21 mouse cellular contexts compared by ENCODE assay signal in genomic region chr16:17732021-17732420, GRCm38 (mm10). TPM values are rescaled to one million over a fixed set of nuclear protein-coding genes. Genes with fewer than 3 reads are reported as not detected.
DNase-seq lines count a peak whose midpoint lies in the region; ATAC-seq and TF ChIP-seq lines count a peak whose summit lies in the region.
"Had no signal": no experiment of that assay in that cellular context is flagged by ENCODE, and none has a peak within 500 bp of the region (broad histone marks: within the 10 kb centered on the region; RNA-seq: fewer than 3 reads in every experiment).

No protein-coding gene starts in this region.

- H3K4me1 ChIP-seq in forebrain, postnatal 0 days (ENCODE audit: insufficient read depth): no peaks in the 10 kb centered on the region
- no peaks in the 10 kb centered on the region; the same call in 1 of the 2 replicates for H3K4me1 ChIP-seq in forebrain, embryonic 11.5 days (replicated peaks; ENCODE audit: control insufficient read depth, insufficient read depth, low read length)
- peaks cover 0 to 2% of the 10 kb centered on the region in 2 experiments; a peak in 2 of 4 replicates for H3K4me1 ChIP-seq in liver, embryonic 14.5 days (replicated peaks; ENCODE audit: control insufficient read depth in 2 of 2, insufficient read depth in 2 of 2, low read length in 1 of 2)
- H3K4me1 ChIP-seq in liver, embryonic 11.5 days (replicated peaks; ENCODE audit: control insufficient read depth, insufficient read depth, low read length): peaks cover 4% of the 10 kb centered on the region; the same call in 1 of the 2 replicates
- H3K4me1 ChIP-seq in CH12.LX (ENCODE audit: control insufficient read depth in 1 of 2, insufficient read depth in 2 of 2): peaks cover 3 to 8% of the 10 kb centered on the region in 2 experiments; a peak in 3 of 4 replicates
- H3K4me1 ChIP-seq in embryonic facial prominence, embryonic 10.5 days: peaks cover 6% of the 10 kb centered on the region; the same call in 1 of the 2 replicates

- dilution Hi-C loops in CH12.LX (cut with MboI; ENCODE audit: extremely low pct_ligation_motif_present, extremely low pct_unique_long_range_greater_than_20kb, low sequenced_read_pairs): no loop called here

- H3K79me2 ChIP-seq in CH12.LX (replicated peaks; ENCODE audit: control insufficient read depth, extremely low read depth, insufficient read depth, poor library complexity, severe bottlenecking) (no peaks in the 10 kb centered on the region), myocyte (ENCODE audit: control insufficient read depth, insufficient read depth) (no peaks in the 10 kb centered on the region)

- WGBS in forebrain, postnatal 0 days: 47% methylated on average over 3 of the region's 3 CpGs
- 37% methylated on average over 3 of the region's 3 CpGs for WGBS in forebrain, embryonic 11.5 days
- WGBS in liver, embryonic 14.5 days (ENCODE audit: insufficient replicate concordance): 15% methylated on average over 3 of the region's 3 CpGs
- 30% methylated on average over 3 of the region's 3 CpGs for WGBS in liver, embryonic 11.5 days
- WGBS in embryonic facial prominence, embryonic 10.5 days: 42% methylated on average over 3 of the region's 3 CpGs

- ATAC-seq in forebrain, postnatal 0 days: no peak
- ATAC-seq in forebrain, embryonic 11.5 days (replicated peaks; ENCODE audit: low FRiP score): no peak
- ATAC-seq in liver, embryonic 14.5 days (ENCODE audit: insufficient read depth): no peak
- ATAC-seq in liver, embryonic 11.5 days (replicated peaks; ENCODE audit: low FRiP score): no peak
- ATAC-seq: hindbrain, embryonic 16.5 days had no signal

- H3K27me3 ChIP-seq in forebrain, postnatal 0 days (ENCODE audit: insufficient read depth, low read length): no peaks in the 10 kb centered on the region
- H3K27me3 ChIP-seq in forebrain, embryonic 11.5 days (ENCODE audit: control insufficient read depth, insufficient read depth, low read length): no peaks in the 10 kb centered on the region
- peaks cover 8% of the 10 kb centered on the region for H3K27me3 ChIP-seq in liver, embryonic 14.5 days (ENCODE audit: control insufficient read depth, insufficient read depth, low read length)
- H3K27me3 ChIP-seq in liver, embryonic 11.5 days (replicated peaks; ENCODE audit: control insufficient read depth, insufficient read depth, low read length): peaks cover 26% of the 10 kb centered on the region
- peaks cover 8% of the 10 kb centered on the region for H3K27me3 ChIP-seq in CH12.LX (replicated peaks)
- H3K27me3 ChIP-seq in myocyte (ENCODE audit: control insufficient read depth, insufficient read depth, insufficient read length): no peaks in the 10 kb centered on the region
- H3K27me3 ChIP-seq in embryonic facial prominence, embryonic 10.5 days (replicated peaks; ENCODE audit: low read depth, poor library complexity, severe bottlenecking): peaks cover 26% of the 10 kb centered on the region

- H3K4me2 ChIP-seq in forebrain, postnatal 0 days (ENCODE audit: low read depth): no peak overlapping the region
- no peak overlapping the region for H3K4me2 ChIP-seq in forebrain, embryonic 11.5 days (ENCODE audit: low read depth, low read length, severe bottlenecking)
- H3K4me2 ChIP-seq in liver, embryonic 14.5 days (ENCODE audit: low read depth): no peak overlapping the region
- no peak overlapping the region for H3K4me2 ChIP-seq in liver, embryonic 11.5 days
- H3K4me2 ChIP-seq in CH12.LX (ENCODE audit: insufficient read depth, low read depth, poor library complexity, severe bottlenecking) (no peak overlapping the region), myocyte (ENCODE audit: low read depth) (peak overlapping the region; percentile 89)
- H3K4me2 ChIP-seq: forebrain, embryonic 12.5 days; heart, embryonic 11.5 days; limb, embryonic 13.5 days; liver, embryonic 15.5 days had no signal

- no peak overlapping the region for H3ac ChIP-seq in myocyte (ENCODE audit: control insufficient read depth, insufficient read length)

- no peak for TF ChIP-seq EP300 in liver, embryonic 14.5 days (IDR thresholded peaks at IDR 0.05; ENCODE audit: low read depth)
- TF ChIP-seq EP300 in CH12.LX (IDR thresholded peaks at IDR 0.05; ENCODE audit: low read length): no peak

- no peaks in the 10 kb centered on the region for H3K9me3 ChIP-seq in forebrain, postnatal 0 days (ENCODE audit: low read length)
- no peaks in the 10 kb centered on the region for H3K9me3 ChIP-seq in forebrain, embryonic 11.5 days (ENCODE audit: control insufficient read depth, low read length)
- no peaks in the 10 kb centered on the region for H3K9me3 ChIP-seq in liver, embryonic 14.5 days (ENCODE audit: control insufficient read depth, low read length)
- no peaks in the 10 kb centered on the region for H3K9me3 ChIP-seq in liver, embryonic 11.5 days (ENCODE audit: control insufficient read depth, low read length)
- H3K9me3 ChIP-seq in CH12.LX (replicated peaks; ENCODE audit: low read length): no peaks in the 10 kb centered on the region
- no peaks in the 10 kb centered on the region for H3K9me3 ChIP-seq in embryonic facial prominence, embryonic 10.5 days
- H3K9me3 ChIP-seq: forebrain, embryonic 12.5 days; hindbrain, embryonic 10.5 days; limb, embryonic 13.5 days; liver, embryonic 15.5 days; midbrain, embryonic 10.5 days had no signal

- H3K4me3 ChIP-seq in forebrain, postnatal 0 days (ENCODE audit: low read depth, low read length): no peak overlapping the region
- H3K4me3 ChIP-seq in forebrain, embryonic 11.5 days (ENCODE audit: low read depth, low read length): no peak overlapping the region
- H3K4me3 ChIP-seq in liver, embryonic 14.5 days (ENCODE audit: insufficient read depth in 1 of 2, low read depth in 2 of 2, low read length in 2 of 2): no peak overlapping the region
- no peak overlapping the region for H3K4me3 ChIP-seq in liver, embryonic 11.5 days (ENCODE audit: low read depth, low read length)
- H3K4me3 ChIP-seq in CH12.LX (replicated peaks in 1 of 3; ENCODE audit: low read depth in 2 of 3, low read length in 2 of 3, poor library complexity in 1 of 3): no peak overlapping the region
- H3K4me3 ChIP-seq in myocyte: no peak overlapping the region
- no peak overlapping the region for H3K4me3 ChIP-seq in embryonic facial prominence, embryonic 10.5 days
- H3K4me3 ChIP-seq: forebrain, embryonic 12.5 days; hindbrain, embryonic 10.5 days; limb, embryonic 13.5 days; liver, embryonic 15.5 days; midbrain, embryonic 10.5 days had no signal

- DNase-seq in forebrain, postnatal 0 days: no peak
- DNase-seq in forebrain, embryonic 11.5 days (ENCODE audit: low spot score): no peak
- DNase-seq in liver, embryonic 14.5 days (ENCODE audit: low read depth in 3 of 3, low spot score in 3 of 3): no peak
- DNase-seq in liver, embryonic 11.5 days (ENCODE audit: low spot score): no peak
- no peak for DNase-seq in CH12.LX (ENCODE audit: extremely low read depth)
- no peak for DNase-seq in embryonic facial prominence, embryonic 10.5 days (ENCODE audit: low spot score)
- no peak for DNase-seq in frontal cortex, postnatal 25 days (ENCODE audit: low spot score in 2 of 2)
- DNase-seq: adrenal gland, postnatal 36 days; cerebellum, adult 11 months; cerebellum, adult 9-11 months; heart, postnatal 10 days; kidney, adult 18-20 months; lung, postnatal 10 days had no signal

- H3K36me3 ChIP-seq in forebrain, postnatal 0 days (ENCODE audit: insufficient read depth): no peaks in the 10 kb centered on the region
- no peaks in the 10 kb centered on the region for H3K36me3 ChIP-seq in forebrain, embryonic 11.5 days (ENCODE audit: control insufficient read depth, insufficient read depth, low read length)
- H3K36me3 ChIP-seq in liver, embryonic 14.5 days (replicated peaks; ENCODE audit: control insufficient read depth, insufficient read depth, low read depth): no peaks in the 10 kb centered on the region
- no peaks in the 10 kb centered on the region for H3K36me3 ChIP-seq in liver, embryonic 11.5 days (ENCODE audit: control insufficient read depth, insufficient read depth, low read length)
- H3K36me3 ChIP-seq in CH12.LX (replicated peaks in 1 of 2; ENCODE audit: control insufficient read depth in 1 of 2, insufficient read depth in 1 of 2, low read length in 1 of 2) (no peaks in the 10 kb centered on the region), myocyte (ENCODE audit: control insufficient read depth, insufficient read depth) (no peaks in the 10 kb centered on the region)
- H3K36me3 ChIP-seq in embryonic facial prominence, embryonic 10.5 days (replicated peaks): no peaks in the 10 kb centered on the region
- H3K36me3 ChIP-seq: forebrain, embryonic 12.5 days; hindbrain, embryonic 10.5 days; limb, embryonic 13.5 days; liver, embryonic 15.5 days; midbrain, embryonic 10.5 days had no signal

- no peak overlapping the region for H3K9ac ChIP-seq in forebrain, postnatal 0 days
- no peak overlapping the region for H3K9ac ChIP-seq in forebrain, embryonic 11.5 days (ENCODE audit: low read length)
- no peak overlapping the region for H3K9ac ChIP-seq in liver, embryonic 14.5 days (replicated peaks)
- no peak overlapping the region for H3K9ac ChIP-seq in liver, embryonic 11.5 days (ENCODE audit: low read depth, low read length)
- no peak overlapping the region for H3K9ac ChIP-seq in CH12.LX (ENCODE audit: insufficient read depth, low read depth)
- H3K9ac ChIP-seq: forebrain, embryonic 12.5 days; limb, embryonic 13.5 days; liver, embryonic 15.5 days had no signal

- TF ChIP-seq POLR2A in CH12.LX (IDR thresholded peaks at IDR 0.05; ENCODE audit: low read depth, low read length): no peak
- TF ChIP-seq POLR2A in myocyte (IDR thresholded peaks at IDR 0.05; ENCODE audit: insufficient read length, low read depth): no peak

- in situ Hi-C loops in CH12.LX (cut with MboI; ENCODE audit: low pct_ligation_motif_present, low pct_unique_long_range_greater_than_20kb, low sequenced_read_pairs): loop anchor here (10.0 kb wide), 1 partner anchor 177 kb away; no protein-coding TSS in a partner anchor

- no peak for TF ChIP-seq RAD21 in CH12.LX (IDR thresholded peaks at IDR 0.05; ENCODE audit: low read depth, low read length)

- H3K27ac ChIP-seq in forebrain, postnatal 0 days (ENCODE audit: low read depth, low read length): no peak overlapping the region
- no peak overlapping the region for H3K27ac ChIP-seq in forebrain, embryonic 11.5 days (ENCODE audit: low read depth, low read length)
- H3K27ac ChIP-seq in liver, embryonic 14.5 days: no peak overlapping the region
- no peak overlapping the region for H3K27ac ChIP-seq in liver, embryonic 11.5 days (ENCODE audit: low read depth, low read length)
- no peak overlapping the region for H3K27ac ChIP-seq in CH12.LX (ENCODE audit: insufficient read depth, low read depth)
- no peak overlapping the region for H3K27ac ChIP-seq in embryonic facial prominence, embryonic 10.5 days (replicated peaks)
- H3K27ac ChIP-seq: forebrain, embryonic 12.5 days; hindbrain, embryonic 10.5 days; limb, embryonic 13.5 days; liver, embryonic 15.5 days; midbrain, embryonic 10.5 days had no signal

- peak; percentile 17; the same call in 1 of the 2 replicates for TF ChIP-seq CTCF in forebrain, postnatal 0 days (IDR thresholded peaks at IDR 0.05; ENCODE audit: low read depth)
- peak; percentile 12; the same call in 1 of the 2 replicates for TF ChIP-seq CTCF in liver, embryonic 14.5 days (IDR thresholded peaks at IDR 0.05; ENCODE audit: low read depth)
- TF ChIP-seq CTCF in CH12.LX (conservative IDR thresholded peaks at IDR 0.05 in 1 of 2, IDR thresholded peaks at IDR 0.05 in 1 of 2; ENCODE audit: low read depth in 2 of 2, low read length in 2 of 2): peak in 1 of 2 experiments; percentile 70; a peak in 2 of 4 replicates

RNA-seq across cellular contexts. Expression of gene Med15, which starts 0.7 kb away (rescaled TPM):
- 45.6 and 48.5 TPM in 2 replicates for total RNA-seq in forebrain, postnatal 0 days (2014; rRNA removed)
- 40.9 and 46.9 TPM in 2 replicates for polyA plus RNA-seq in forebrain, postnatal 0 days (2015; fragmentation: Nextera tagmentation; extraction: Ambion mirVana)
- 48.1 and 50.9 TPM in 2 replicates for polyA plus RNA-seq in forebrain, embryonic 11.5 days (2014; fragmentation: Nextera tagmentation; extraction: Ambion mirVana)
- 18.0 and 20.6 TPM in 2 replicates for polyA plus RNA-seq in liver, embryonic 14.5 days (2012; rRNA removed)
- 11.4 and 14.8 TPM in 2 replicates for polyA plus RNA-seq in liver, embryonic 14.5 days (2014; fragmentation: Nextera tagmentation; extraction: Ambion mirVana)
- 44.8 and 46.7 TPM in 2 replicates for polyA plus RNA-seq in liver, embryonic 11.5 days (2014; fragmentation: Nextera tagmentation; extraction: Ambion mirVana)
- total RNA-seq in CH12.LX (2012; rRNA removed) (40.1 and 42.6 TPM in 2 replicates), CH12.LX (2014; rRNA removed) (17.2 and 20.1 TPM in 2 replicates)
- polyA plus RNA-seq in CH12.LX (2012; ENCODE audit: insufficient read length, low read depth) (65.2 and 78.1 TPM in 2 replicates), myocyte (2012; fragmentation: generic; extraction: Trizol) (42.9 TPM)
- polyA plus RNA-seq in embryonic facial prominence, embryonic 10.5 days (2016; fragmentation: Nextera tagmentation; extraction: Ambion mirVana): 50.3 and 50.5 TPM in 2 replicates

RNA-seq across cellular contexts. Expression of gene Klhl22, which starts 27.4 kb away (rescaled TPM):
- total RNA-seq in forebrain, postnatal 0 days (2014; rRNA removed): 117 and 162 TPM in 2 replicates
- polyA plus RNA-seq in forebrain, postnatal 0 days (2015; fragmentation: Nextera tagmentation; extraction: Ambion mirVana): 69.6 and 73.8 TPM in 2 replicates
- polyA plus RNA-seq in forebrain, embryonic 11.5 days (2014; fragmentation: Nextera tagmentation; extraction: Ambion mirVana): 54.6 and 57.7 TPM in 2 replicates
- 13.1 and 14.0 TPM in 2 replicates for polyA plus RNA-seq in liver, embryonic 14.5 days (2012; rRNA removed)
- polyA plus RNA-seq in liver, embryonic 14.5 days (2014; fragmentation: Nextera tagmentation; extraction: Ambion mirVana): 10.8 and 11.6 TPM in 2 replicates
- 47.5 and 49.3 TPM in 2 replicates for polyA plus RNA-seq in liver, embryonic 11.5 days (2014; fragmentation: Nextera tagmentation; extraction: Ambion mirVana)
- total RNA-seq in CH12.LX (2012; rRNA removed) (not detected in 2 replicates), CH12.LX (2014; rRNA removed) (not detected in 2 replicates)
- polyA plus RNA-seq in CH12.LX (2012; ENCODE audit: insufficient read length, low read depth) (not detected in 2 replicates), myocyte (2012; fragmentation: generic; extraction: Trizol) (107 TPM)
- polyA plus RNA-seq in embryonic facial prominence, embryonic 10.5 days (2016; fragmentation: Nextera tagmentation; extraction: Ambion mirVana): 64.9 and 72.8 TPM in 2 replicates

Comparison
In these comparisons a context has a peak if more than half of its experiments do, and no peak if none do; other contexts are left out.
1. RNA of gene Klhl22, which starts 27.4 kb away (polyA plus RNA-seq): 107 TPM in myocyte (single experiment), 69.6 to 73.8 TPM in forebrain, postnatal 0 days, 64.9 to 72.8 TPM in embryonic facial prominence, embryonic 10.5 days, 54.6 to 57.7 TPM in forebrain, embryonic 11.5 days, 47.5 to 49.3 TPM in liver, embryonic 11.5 days and 10.8 to 14.0 TPM in liver, embryonic 14.5 days; not detected in CH12.LX; every median in the first group is over 10 times any median in the second.